Mouse (Mus musculus) stomach, embryonic 14.5 days (tissue): ENCODE data around the gene Bhlhe23. TPM values are rescaled to one million over a fixed set of nuclear protein-coding genes. Genes with fewer than 3 reads are reported as not detected.
A peak's percentile ranks its signal among the peaks of the same experiment; 100 is the strongest.

Experiments
- ATAC-seq: fragments of 200-750 bp; cut with Nextera tagmentation; 2 replicates; pipeline ENCODE4 v1.8.0; 2017; ENCODE audit warnings: low read depth, moderate TSS enrichment; ENCODE audit not compliant: insufficient number of reproducible peaks, insufficient read depth, low FRiP score
- H3K27ac ChIP-seq: fragments of 300-500 bp; sonication (generic); 2 replicates; pipeline ENCODE4 v1.5.1; 2014; ENCODE audit warnings: mild to moderate bottlenecking, low read length, moderate library complexity, mixed read lengths
- H3K27me3 ChIP-seq: fragments of 300-500 bp; sonication (generic); 2 replicates; pipeline ENCODE4 v1.6.1; 2014; ENCODE audit warnings: low read length, control low read depth, mixed read lengths; ENCODE audit not compliant: control insufficient read depth, insufficient read depth
- H3K36me3 ChIP-seq: fragments of 300-500 bp; sonication (generic); 2 replicates; pipeline ENCODE4 v1.6.1; 2014; ENCODE audit warnings: mild to moderate bottlenecking, control low read depth, low read length, moderate library complexity, mixed read lengths; ENCODE audit not compliant: control insufficient read depth, insufficient read depth
- H3K4me1 ChIP-seq: fragments of 300-500 bp; sonication (generic); 2 replicates; pipeline ENCODE4 v1.6.1; 2014; ENCODE audit warnings: low read length, control low read depth, mixed read lengths; ENCODE audit not compliant: control insufficient read depth, insufficient read depth
- H3K4me2 ChIP-seq: fragments of 300-500 bp; sonication (generic); replicated peaks from 2 replicates; pipeline ENCODE4 v1.6.1; 2014; ENCODE audit warnings: low read depth, low read length, control low read depth
- H3K4me3 ChIP-seq: fragments of 300-500 bp; sonication (generic); 2 replicates; pipeline ENCODE4 v1.5.1; 2014; ENCODE audit warnings: low read depth, low read length, control low read depth
- H3K9ac ChIP-seq: fragments of 300-500 bp; sonication (generic); replicated peaks from 2 replicates; pipeline ENCODE4 v1.6.1; 2014; ENCODE audit warnings: low read depth, mild to moderate bottlenecking, control low read depth, low read length, moderate library complexity, mixed read lengths
- H3K9me3 ChIP-seq: fragments of 300-500 bp; sonication (generic); 2 replicates; pipeline ENCODE4 v1.6.1; 2016; ENCODE audit warnings: low read depth, low read length, control low read depth; ENCODE audit not compliant: control insufficient read depth
- WGBS: fragments of 180-500 bp; shearing (Covaris S2); extraction: QIAGEN DNeasy Blood & Tissue Kit; methylation state at CpG from one replicate; pipeline ENCODE4 v1.1.7; 2014; 5-methylcytosine and 5-hydroxymethylcytosine counted together
- polyA plus RNA-seq: library from polyadenylated mRNA; unstranded; fragments of >200 nt; fragmentation: Nextera tagmentation; extraction: Ambion mirVana; gene quantifications from 2 replicates; pipeline ENCODE4 v1.2.1, GENCODE M21; 2014

The Bhlhe23 gene
- not detected in 2 replicates for polyA plus RNA-seq

DNA sequence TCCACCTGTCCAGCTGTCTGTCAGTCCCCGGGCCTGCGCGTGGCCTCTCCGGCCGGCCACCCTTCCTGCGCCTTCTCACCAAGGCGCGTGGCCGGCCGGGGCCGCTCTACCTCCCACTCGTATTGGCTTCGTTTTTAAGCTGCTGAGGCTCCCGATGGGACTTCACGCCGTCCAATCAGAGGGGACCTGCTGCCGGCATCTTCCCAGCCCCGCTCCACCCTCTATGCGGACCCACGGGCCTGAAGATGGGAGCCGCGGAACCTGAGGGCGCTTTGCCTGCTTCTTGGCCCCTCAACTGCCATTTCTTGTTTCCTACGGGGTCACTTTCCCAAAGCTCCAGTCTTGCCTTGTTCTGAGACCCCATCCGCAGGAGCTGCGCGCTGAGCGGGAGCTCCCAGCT lies at the start of gene Bhlhe23:
Bhlhe23 (minus strand) TSS at position 108 of the 400 bp plus-strand sequence.
- WGBS = 1% methylated on average over 28 of the region's 28 CpGs
- H3K9ac ChIP-seq = no peak within 1 kb of the TSS
- H3K27ac ChIP-seq = no peak within 1 kb of the TSS
- no peaks in the 10 kb centered on the region for H3K9me3 ChIP-seq
- no peaks in the 10 kb centered on the region for H3K4me1 ChIP-seq
- peak within 1 kb of the TSS; percentile 36 for H3K4me2 ChIP-seq
- peaks cover 68% of the 10 kb centered on the region for H3K27me3 ChIP-seq
- no peaks in the 10 kb centered on the region for H3K36me3 ChIP-seq
- peak within 1 kb of the TSS; percentile 20 for H3K4me3 ChIP-seq
- no peak for ATAC-seq

DNA sequence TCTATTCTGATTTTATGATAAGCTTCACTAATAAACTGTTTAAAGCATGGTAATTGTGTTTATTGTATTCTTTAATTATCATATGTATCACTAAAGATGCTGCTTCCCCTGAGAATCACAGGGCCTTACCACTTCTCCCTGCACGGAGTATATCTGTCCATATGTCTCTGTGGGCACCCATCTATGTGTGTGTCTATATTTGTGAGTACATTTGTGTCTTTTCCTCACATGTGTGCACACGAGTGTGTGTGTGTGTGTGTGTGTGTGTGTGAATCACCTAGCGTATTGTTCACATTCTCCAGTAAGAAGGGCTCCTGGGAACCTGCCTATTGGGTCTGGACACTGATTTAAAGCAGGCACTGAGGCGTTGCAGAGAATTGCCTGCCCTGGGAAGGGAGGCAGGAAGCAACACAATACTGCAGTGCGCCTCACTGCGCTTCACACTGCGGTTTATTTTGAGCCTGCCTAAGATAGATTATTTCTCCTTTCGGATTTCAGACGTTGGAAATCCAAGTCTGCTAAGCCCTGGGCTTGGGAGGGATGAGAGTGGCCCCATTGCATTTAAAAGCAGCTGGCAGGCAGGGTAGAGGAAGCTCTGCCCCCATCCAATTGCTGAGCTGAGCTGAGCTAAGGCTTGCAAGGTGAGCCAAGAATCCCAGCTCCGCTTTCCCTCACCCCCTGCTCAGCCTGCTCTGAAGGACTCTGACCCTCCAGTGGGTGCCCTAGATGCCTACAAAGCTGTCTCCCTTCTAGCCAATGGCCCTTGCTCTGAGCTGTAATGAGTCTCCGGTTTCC lies 48.6 kb upstream of the Bhlhe23 start:
- Histone ChIP-seq H3K27me3 (no peaks in the 10 kb centered on the region), H3K4me3 (no peak overlapping the region), H3K27ac (no peak overlapping the region), H3K36me3 (no peaks in the 10 kb centered on the region), H3K4me2 (no peak overlapping the region), H3K4me1 (no peaks in the 10 kb centered on the region), H3K9ac (no peak overlapping the region), H3K9me3 (no peaks in the 10 kb centered on the region)
- no peak for ATAC-seq
- 45% methylated on average over 11 of the region's 11 CpGs for WGBS

DNA sequence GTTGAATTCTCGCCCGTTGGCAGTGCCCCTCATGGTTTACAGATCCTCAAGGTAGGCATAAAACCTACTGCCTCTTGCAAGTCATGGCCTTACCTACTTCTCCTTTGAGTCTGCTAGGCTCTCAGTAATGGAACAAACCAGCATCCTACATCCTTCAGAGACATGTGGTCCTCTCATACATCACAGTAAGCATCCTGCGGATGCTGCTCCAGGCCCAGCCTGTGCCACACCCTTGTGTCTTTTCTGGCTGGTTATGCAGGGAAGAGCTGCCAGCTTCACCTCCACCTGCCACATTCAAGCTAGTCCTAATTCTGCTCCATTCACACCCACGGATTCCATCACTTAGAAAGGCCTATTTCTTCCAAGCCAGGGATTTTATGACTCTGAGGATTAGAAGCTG lies 48.0 kb upstream of the Bhlhe23 start:
- Histone ChIP-seq H3K9ac (no peak overlapping the region), H3K4me1 (no peaks in the 10 kb centered on the region), H3K4me2 (no peak overlapping the region), H3K4me3 (no peak overlapping the region), H3K27ac (no peak overlapping the region), H3K27me3 (no peaks in the 10 kb centered on the region), H3K9me3 (no peaks in the 10 kb centered on the region), H3K36me3 (no peaks in the 10 kb centered on the region)
- WGBS = 84% methylated on average over 4 of the region's 4 CpGs
- no peak for ATAC-seq

DNA sequence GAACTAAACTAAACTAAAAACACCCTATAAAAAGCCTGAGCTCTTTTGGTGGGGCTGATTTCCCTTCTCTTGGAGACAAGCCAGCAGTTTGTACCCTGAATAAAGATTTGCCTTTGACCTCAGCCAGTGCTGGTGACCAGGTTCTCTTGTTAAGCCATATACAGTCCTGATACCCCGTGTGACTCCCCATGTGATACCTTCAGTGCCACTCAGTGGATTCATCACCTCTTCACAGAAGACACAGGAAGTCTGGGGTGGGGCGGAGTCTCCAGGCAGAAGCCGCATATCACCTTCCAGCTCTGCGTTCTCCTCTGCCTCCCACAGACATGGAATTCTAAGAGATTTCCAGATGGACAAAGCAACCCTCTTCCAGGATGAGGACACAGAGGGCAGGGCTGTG lies 47.4 kb upstream of the Bhlhe23 start:
- no peaks in the 10 kb centered on the region for H3K27me3 ChIP-seq
- no peak for ATAC-seq
- H3K4me2 ChIP-seq = no peak overlapping the region
- no peak overlapping the region for H3K9ac ChIP-seq
- H3K4me3 ChIP-seq = no peak overlapping the region
- H3K27ac ChIP-seq = no peak overlapping the region
- H3K36me3 ChIP-seq = no peaks in the 10 kb centered on the region
- H3K4me1 ChIP-seq = no peaks in the 10 kb centered on the region
- H3K9me3 ChIP-seq = no peaks in the 10 kb centered on the region
- WGBS = 54% methylated on average over 4 of the region's 4 CpGs

DNA sequence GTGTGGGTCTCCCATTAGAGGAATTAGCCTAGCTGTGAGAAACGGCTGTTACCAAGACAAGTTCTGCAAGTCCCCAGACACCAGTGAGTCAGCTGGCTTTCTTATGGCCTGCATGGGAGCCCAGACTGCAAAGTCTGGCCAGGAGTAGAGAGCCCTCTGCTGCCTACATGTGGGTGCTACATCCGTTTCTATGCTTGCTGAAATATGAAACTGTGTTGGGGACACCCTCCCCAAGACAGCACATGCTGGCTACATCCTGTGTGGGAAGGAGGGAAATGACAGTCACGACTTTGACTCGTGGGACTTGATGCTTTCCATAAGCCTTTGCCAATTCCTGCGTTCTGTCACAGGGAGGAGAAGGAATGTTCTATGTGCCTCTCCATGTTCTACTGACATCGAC lies 45.8 kb upstream of the Bhlhe23 start:
- WGBS = 29% methylated on average over 6 of the region's 6 CpGs
- Histone ChIP-seq H3K9me3 (no peaks in the 10 kb centered on the region), H3K4me3 (no peak overlapping the region), H3K36me3 (no peaks in the 10 kb centered on the region), H3K4me1 (no peaks in the 10 kb centered on the region), H3K4me2 (no peak overlapping the region), H3K27me3 (no peaks in the 10 kb centered on the region), H3K9ac (no peak overlapping the region), H3K27ac (no peak overlapping the region)
- no peak for ATAC-seq

DNA sequence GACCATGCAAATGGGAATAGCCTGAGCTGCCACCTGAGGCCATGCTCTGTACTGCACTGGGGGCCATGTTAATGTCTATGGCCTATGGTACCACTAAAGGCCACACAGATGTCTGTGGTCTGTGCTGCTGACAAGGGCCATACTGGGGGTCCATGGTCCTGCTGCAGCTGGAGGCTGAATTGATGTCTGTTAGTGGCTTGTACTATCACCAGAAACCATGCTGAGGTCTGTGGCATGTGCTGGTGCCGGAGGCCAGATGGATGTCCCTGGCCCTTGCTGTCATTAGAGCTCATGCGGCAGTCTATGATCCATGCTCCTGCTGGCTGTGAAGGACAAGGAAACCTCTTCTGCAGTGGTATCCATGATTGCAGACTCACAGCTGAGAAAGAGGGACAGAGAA lies 42.8 kb upstream of the Bhlhe23 start:
- ATAC-seq = no peak
- WGBS = 89% methylated on average over 2 of the region's 2 CpGs
- H3K9ac ChIP-seq = no peak overlapping the region

DNA sequence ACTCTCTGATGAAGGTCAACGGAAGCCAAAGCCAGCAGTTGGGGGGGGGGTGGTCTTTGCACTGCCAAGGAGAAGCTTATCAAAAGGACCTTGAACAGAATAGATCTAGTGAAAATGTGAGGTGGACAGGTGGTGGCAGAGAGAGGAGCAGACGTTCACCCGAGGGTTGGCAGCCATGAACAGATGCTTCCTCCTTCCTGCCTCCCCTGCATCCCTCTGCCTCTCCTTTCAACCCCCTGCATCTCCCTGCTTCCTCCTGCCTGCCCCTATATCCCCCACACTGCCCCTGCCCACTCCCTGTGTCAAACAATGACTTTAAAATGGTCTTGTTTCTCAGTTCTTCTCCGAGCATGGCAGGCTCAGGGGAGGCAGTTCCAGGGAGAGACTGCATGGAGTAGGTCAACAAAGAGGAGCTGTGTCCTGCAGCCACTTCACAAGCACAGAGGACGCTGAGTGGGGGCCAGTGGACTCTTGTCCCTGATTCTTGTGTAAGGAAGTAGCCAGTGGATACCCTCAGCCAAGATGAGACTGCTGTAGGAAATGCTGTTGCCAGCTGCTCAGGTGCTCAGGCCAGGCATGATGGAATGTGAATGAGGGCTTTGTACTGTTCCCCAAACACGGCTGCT lies 39.9 kb upstream of the Bhlhe23 start:
- H3K4me1 ChIP-seq = no peaks in the 10 kb centered on the region
- no peak overlapping the region for H3K4me2 ChIP-seq
- H3K9ac ChIP-seq = no peak overlapping the region
- ATAC-seq = no peak
- 61% methylated on average over 6 of the region's 6 CpGs for whole genome bisulfite sequencing
- H3K36me3 ChIP-seq = no peaks in the 10 kb centered on the region
- H3K27ac ChIP-seq = no peak overlapping the region
- no peaks in the 10 kb centered on the region for H3K9me3 ChIP-seq
- no peak overlapping the region for H3K4me3 ChIP-seq
- H3K27me3 ChIP-seq = no peaks in the 10 kb centered on the region

More for the DNA sequence above, 42.8 kb upstream of the Bhlhe23 start:
- no peaks in the 10 kb centered on the region for H3K27me3 ChIP-seq
- no peak overlapping the region for H3K4me3 ChIP-seq
- H3K36me3 ChIP-seq = no peaks in the 10 kb centered on the region
- no peaks in the 10 kb centered on the region for H3K9me3 ChIP-seq
- no peak overlapping the region for H3K4me2 ChIP-seq
- H3K4me1 ChIP-seq = no peaks in the 10 kb centered on the region
- H3K27ac ChIP-seq = no peak overlapping the region

DNA sequence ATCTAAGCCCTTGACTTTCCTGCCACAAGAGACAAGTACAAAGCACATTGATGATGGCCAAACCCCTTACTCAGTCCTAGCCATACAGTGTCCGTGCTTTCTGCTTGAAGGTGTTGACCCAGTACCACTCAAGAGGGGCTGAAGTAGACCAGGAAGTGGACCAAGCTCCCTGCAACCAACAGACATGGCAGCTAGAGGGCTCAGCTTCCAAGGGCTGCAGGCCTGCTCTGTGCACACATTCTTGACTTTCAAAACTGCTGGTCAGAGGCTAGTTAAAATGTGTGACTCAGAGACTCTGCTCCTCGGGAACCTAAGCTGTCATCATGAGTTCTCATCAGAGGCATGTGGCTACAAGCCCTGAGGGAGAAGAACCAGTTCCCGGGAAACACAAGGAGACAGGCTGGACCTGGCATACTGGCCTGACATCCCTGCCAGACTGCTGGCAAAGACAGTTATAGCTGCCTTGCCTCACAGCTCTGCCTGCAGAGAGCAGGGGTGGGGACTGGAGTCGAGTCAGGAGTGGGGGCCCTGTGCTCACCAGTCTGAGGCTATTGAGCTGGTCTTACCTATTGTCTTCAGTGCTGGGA lies 37.4 kb upstream of the Bhlhe23 start:
- no peak overlapping the region for H3K4me3 ChIP-seq
- H3K9me3 ChIP-seq = no peaks in the 10 kb centered on the region
- no peak for ATAC-seq
- no peaks in the 10 kb centered on the region for H3K27me3 ChIP-seq
- no peaks in the 10 kb centered on the region for H3K4me1 ChIP-seq
- H3K9ac ChIP-seq = no peak overlapping the region
- H3K4me2 ChIP-seq = no peak overlapping the region
- H3K27ac ChIP-seq = no peak overlapping the region
- H3K36me3 ChIP-seq = no peaks in the 10 kb centered on the region
- 55% methylated on average over 4 of the region's 4 CpGs for WGBS
